Mouse (Mus musculus) MEL (cell line): ENCODE results near the gene Immp2l. TPM values are rescaled to one million over a fixed set of nuclear protein-coding genes. Genes with fewer than 3 reads are reported as not detected.
"Not testable (repeated sequence)": the region's sequence is repeated elsewhere in the genome, so short reads cannot be mapped to it uniquely, and the experiment has no call there.

Experiments used
- DNase-seq: peaks from one replicate; pipeline ENCODE4 v3.0.0; 2011; ENCODE audit warnings: low read depth, low spot score
- H3K27ac ChIP-seq: 2 replicates; pipeline ENCODE4 v1.5.1; 2012; ENCODE audit warnings: low read depth, mild to moderate bottlenecking, control low read depth, low read length, moderate library complexity; ENCODE audit not compliant: control insufficient read depth
- H3K27me3 ChIP-seq, 2 experiments: fragments of 150-350 bp in 1 of 2; sonication (generic) in 1 of 2; 2 replicates each; pipeline ENCODE4 v1.6.1; 2012; ENCODE audit warnings: low read length in 2 of 2, mild to moderate bottlenecking in 2 of 2, improper control_type of control experiment in 1 of 2, moderate library complexity in 1 of 2; ENCODE audit not compliant: insufficient read depth in 2 of 2, control insufficient read depth in 1 of 2
- H3K36me3 ChIP-seq, 2 experiments: 2 replicates each; pipeline ENCODE4 v1.6.1; 2012 to 2014; ENCODE audit warnings: low read length in 2 of 2, improper control_type of control experiment in 1 of 2, inconsistent platforms in 1 of 2, mild to moderate bottlenecking in 1 of 2; ENCODE audit not compliant: insufficient read depth in 2 of 2, control insufficient read depth in 1 of 2
- H3K4me1 ChIP-seq, 2 experiments: fragments of 150-350 bp in 1 of 2; sonication (generic) in 1 of 2; 2 replicates each; pipeline ENCODE4 v1.6.1; 2012; ENCODE audit warnings: low read length in 2 of 2, improper control_type of control experiment in 1 of 2, mild to moderate bottlenecking in 1 of 2; ENCODE audit not compliant: insufficient read depth in 2 of 2, control insufficient read depth in 1 of 2
- H3K4me3 ChIP-seq, 2 experiments: fragments of 150-350 bp in 1 of 2; sonication (generic) in 1 of 2; 2 replicates each; pipeline ENCODE4 v1.5.1; 2012; ENCODE audit warnings: low read depth in 2 of 2, low read length in 2 of 2, mild to moderate bottlenecking in 2 of 2, moderate library complexity in 2 of 2, control low read depth in 1 of 2, improper control_type of control experiment in 1 of 2; ENCODE audit not compliant: control insufficient read depth in 1 of 2, insufficient read depth in 1 of 2
- H3K79me2 ChIP-seq: 2 replicates; pipeline ENCODE4 v1.6.1; 2012; ENCODE audit warnings: mild to moderate bottlenecking, low read length, moderate library complexity; ENCODE audit not compliant: control insufficient read depth, poor library complexity, insufficient read depth
- H3K9ac ChIP-seq: 2 replicates; pipeline ENCODE4 v1.6.1; 2012; ENCODE audit warnings: low read depth, mild to moderate bottlenecking, control low read depth, low read length, moderate library complexity; ENCODE audit not compliant: control insufficient read depth, poor library complexity, severe bottlenecking
- H3K9me3 ChIP-seq: fragments of 150-350 bp; sonication (generic); replicated peaks from 2 replicates; pipeline ENCODE4 v1.6.1; 2012; ENCODE audit warnings: mild to moderate bottlenecking, low read length, improper control_type of control experiment, moderate library complexity; ENCODE audit not compliant: insufficient read depth
- ELF1 ChIP-seq: IDR thresholded peaks from 2 replicates; pipeline ENCODE4 v1.6.1; 2014; ENCODE audit warnings: low read depth, mild to moderate bottlenecking, inconsistent platforms, low read length, improper control_type of control experiment, moderate library complexity
- ETS1 ChIP-seq: IDR thresholded peaks from 2 replicates; pipeline ENCODE4 v1.6.1; 2012; ENCODE audit warnings: low read depth, mild to moderate bottlenecking, inconsistent platforms, low read length, improper control_type of control experiment, moderate library complexity
- GABPA ChIP-seq: IDR thresholded peaks from 2 replicates; pipeline ENCODE4 v1.6.1; 2012; ENCODE audit warnings: low read depth, mild to moderate bottlenecking, inconsistent platforms, low read length, improper control_type of control experiment, moderate library complexity
- JUND ChIP-seq: IDR thresholded peaks from 2 replicates; pipeline ENCODE4 v1.6.1; 2011; ENCODE audit warnings: low read depth, mild to moderate bottlenecking, improper control_type of control experiment, low read length
- MAX ChIP-seq: IDR thresholded peaks from 2 replicates; pipeline ENCODE4 v1.6.1; 2011; ENCODE audit warnings: low read length, improper control_type of control experiment
- MXI1 ChIP-seq: IDR thresholded peaks from 2 replicates; pipeline ENCODE4 v1.6.1; 2011; ENCODE audit warnings: mild to moderate bottlenecking, low read depth, low read length, improper control_type of control experiment
- POLR2AphosphoS2 ChIP-seq: IDR thresholded peaks from 2 replicates; pipeline ENCODE4 v1.6.1; 2011; ENCODE audit warnings: low read length, improper control_type of control experiment
- RAD21 ChIP-seq: IDR thresholded peaks from 2 replicates; pipeline ENCODE4 v1.6.1; 2011; ENCODE audit warnings: mild to moderate bottlenecking, low read depth, low read length, improper control_type of control experiment
- TCF12 ChIP-seq: IDR thresholded peaks from 2 replicates; pipeline ENCODE4 v1.6.1; 2014; ENCODE audit warnings: low read depth, mild to moderate bottlenecking, inconsistent platforms, low read length, improper control_type of control experiment, moderate library complexity
- ZC3H11A ChIP-seq: IDR thresholded peaks from 2 replicates; pipeline ENCODE4 v1.6.1; 2012; ENCODE audit warnings: low read depth, mild to moderate bottlenecking, inconsistent platforms, low read length, improper control_type of control experiment
- ZKSCAN1 ChIP-seq: IDR thresholded peaks from 2 replicates; pipeline ENCODE4 v1.6.1; 2012; ENCODE audit warnings: low read depth, mild to moderate bottlenecking, inconsistent platforms, low read length, improper control_type of control experiment, moderate library complexity
- polyA plus RNA-seq, 2 experiments: library from polyadenylated mRNA; stranded (reverse) in 1 of 2; unstranded in 1 of 2; fragments of >175 nt in 1 of 2; fragments of >200 nt in 1 of 2; gene quantifications; 2 replicates each; pipeline versions ENCODE4 v1.2.1 to v1.2.4; 2012; ENCODE audit warnings: low replicate concordance in 2 of 2, low read depth in 1 of 2; ENCODE audit not compliant: insufficient read length in 2 of 2, insufficient read depth in 1 of 2, missing spikeins in 1 of 2
- total RNA-seq: library from RNA; depleted of rRNA; stranded (reverse); fragments of 300-350 nt; gene quantifications from 2 replicates; pipeline ENCODE4 v1.2.3, GENCODE M21; 2012

Immp2l gene
- total and polyA plus RNA-seq, 3 experiments, result 4.0 to 5.0 TPM; not detected in 1

- TF ChIP-seq ZKSCAN1 (no peak), POLR2AphosphoS2 (no peak), RAD21 (no peak), TCF12 (0 out of 2 replicates have a peak, but pooled peaks have one; percentile 3), JUND (no peak), MAX (no peak), ZC3H11A (no peak), ELF1 (no peak), GABPA (no peak)
- TF ChIP-seq, all 39 proteins: peak for 3
Measured at GRCm38 (mm10) chr12:41773961-41774360, 750.1 kb downstream of the Immp2l start (continued).

GRCm38 (mm10) chr12:41774623-41775323 is 750.9 kb downstream of the Immp2l start:
- H3K27me3 ChIP-seq, result no peaks in the 10 kb centered on the region
- no peaks in the 10 kb centered on the region for H3K9me3 ChIP-seq
- peaks cover 0 to 10% of the 10 kb centered on the region in 2 experiments; a peak in 2 of 4 replicates for H3K36me3 ChIP-seq
- H3K27ac ChIP-seq, result no peak overlapping the region
- H3K9ac ChIP-seq, result no peak overlapping the region
- H3K79me2 ChIP-seq, result no peaks in the 10 kb centered on the region
- TF ChIP-seq ETS1 (no peak), GABPA (no peak), MXI1 (no peak)
- H3K4me1 ChIP-seq, result peaks cover 0 to 3% of the 10 kb centered on the region in 2 experiments; a peak in 1 of 4 replicates
- H3K4me3 ChIP-seq, result no peak overlapping the region
- no peak for DNase-seq

GRCm38 (mm10) chr12:41777762-41778161 is 753.9 kb downstream of the Immp2l start:
- H3K4me3 ChIP-seq, H3K9me3 ChIP-seq, H3K79me2 ChIP-seq, H3K4me1 ChIP-seq, DNase-seq, H3K27me3 ChIP-seq, H3K27ac ChIP-seq, H3K9ac ChIP-seq: not testable (repeated sequence)
- H3K36me3 ChIP-seq, result peaks cover 0 to 10% of the 10 kb centered on the region in 2 experiments; a peak in 2 of 4 replicates

- not testable (repeated sequence) for H3K27me3 ChIP-seq, H3K9ac ChIP-seq, DNase-seq, H3K4me3 ChIP-seq, H3K36me3 ChIP-seq, H3K79me2 ChIP-seq, H3K4me1 ChIP-seq, H3K27ac ChIP-seq, H3K9me3 ChIP-seq
Measured at GRCm38 (mm10) chr12:41793681-41794080, 769.8 kb downstream of the Immp2l start.
